Mouse (Mus musculus) liver, embryonic 14.5 days (tissue): ENCODE results near the gene Sun3.

Experiments
- CTCF ChIP-seq: IDR thresholded peaks from 2 replicates; pipeline ENCODE4 v1.5.1; 2016; ENCODE audit warnings: antibody characterized with exemption, low read depth, control low read depth
- EP300 ChIP-seq: IDR thresholded peaks from 2 replicates; pipeline ENCODE4 v1.6.1; 2016; ENCODE audit warnings: antibody characterized with exemption, low read depth

- TF ChIP-seq CTCF (no peak), EP300 (no peak)
Measured at GRCm38 (mm10) chr11:9024782-9025181, 24.0 kb downstream of the Sun3 start.
